Mouse (Mus musculus) megakaryocyte, embryonic 14.5 days (primary cell): ENCODE data around the gene Tent5c.

Experiments
- FLI1 ChIP-seq: IDR thresholded peaks from 2 replicates; pipeline ENCODE4 v1.6.1; 2012; ENCODE audit warnings: low read length, inconsistent platforms, mixed read lengths
- GATA1 ChIP-seq: IDR thresholded peaks from 3 replicates; pipeline ENCODE4 v1.6.1; 2012; ENCODE audit warnings: mixed read lengths, low read length, inconsistent platforms, borderline replicate concordance

DNA sequence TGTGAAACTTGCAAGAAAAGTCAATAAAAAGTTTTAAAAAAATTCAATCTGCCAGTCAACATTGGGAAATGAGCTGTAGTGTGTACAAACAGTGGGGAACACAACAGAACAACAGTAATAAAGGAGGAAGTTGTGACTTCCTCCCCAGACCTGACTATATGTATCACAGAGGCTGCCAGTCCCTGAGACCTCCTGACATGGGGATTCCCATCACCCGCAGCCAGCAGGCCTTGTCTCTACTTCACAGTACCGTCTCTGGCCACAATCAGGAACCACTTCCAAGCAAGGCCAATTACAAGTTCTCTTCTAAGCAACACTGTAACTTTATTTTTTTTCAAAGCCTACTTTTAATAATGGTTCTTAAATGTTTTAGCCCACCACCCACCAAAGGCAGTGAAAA lies 79.8 kb downstream of the Tent5c start:
- TF ChIP-seq FLI1 (no peak), GATA1 (no peak)
